Mouse (Mus musculus) lung, postnatal 0 days (tissue): ENCODE results near the gene Dmbx1. TPM values are rescaled to one million over a fixed set of nuclear protein-coding genes. Genes with fewer than 3 reads are reported as not detected.
A peak's percentile ranks its signal among the peaks of the same experiment; 100 is the strongest.

ENCODE experiments used
- ATAC-seq: fragments of 200-750 bp; cut with Nextera tagmentation; 2 replicates; pipeline ENCODE4 v1.8.0; 2017; ENCODE audit warnings: moderate library complexity
- DNase-seq: peaks from one replicate; pipeline ENCODE4 v3.0.0-alpha.2; 2016; ENCODE audit warnings: low spot score
- H3K27ac ChIP-seq: fragments of 300-500 bp; sonication (generic); 2 replicates; pipeline ENCODE4 v1.5.1; 2014; ENCODE audit warnings: antibody characterized with exemption, mild to moderate bottlenecking, low read length, mixed read lengths
- H3K27me3 ChIP-seq: fragments of 300-500 bp; sonication (generic); replicated peaks from 2 replicates; pipeline ENCODE4 v1.6.1; 2014; ENCODE audit warnings: low read length, mixed read lengths; ENCODE audit not compliant: insufficient read depth
- H3K36me3 ChIP-seq: fragments of 300-500 bp; sonication (generic); 2 replicates; pipeline ENCODE4 v1.6.1; 2014; ENCODE audit warnings: low read length, mixed read lengths; ENCODE audit not compliant: insufficient read depth
- H3K4me1 ChIP-seq: fragments of 300-500 bp; sonication (generic); 2 replicates; pipeline ENCODE4 v1.6.1; 2014; ENCODE audit warnings: antibody characterized with exemption, low read depth, low read length, mixed read lengths; ENCODE audit not compliant: insufficient read depth
- H3K4me2 ChIP-seq: fragments of 300-500 bp; sonication (generic); replicated peaks from 2 replicates; pipeline ENCODE4 v1.6.1; 2014; ENCODE audit warnings: low read depth, mild to moderate bottlenecking, low read length, moderate library complexity, mixed read lengths
- H3K4me3 ChIP-seq: fragments of 300-500 bp; sonication (generic); 2 replicates; pipeline ENCODE4 v1.5.1; 2014; ENCODE audit warnings: low read depth, low read length
- H3K9ac ChIP-seq: fragments of 300-500 bp; sonication (generic); replicated peaks from 2 replicates; pipeline ENCODE4 v1.6.1; 2014; ENCODE audit warnings: low read depth, mild to moderate bottlenecking
- H3K9me3 ChIP-seq: fragments of 300-500 bp; sonication (generic); 2 replicates; pipeline ENCODE4 v1.6.1; 2016; ENCODE audit warnings: low read length, mixed read lengths
- CTCF ChIP-seq: IDR thresholded peaks from 2 replicates; pipeline ENCODE4 v1.5.1; 2016; ENCODE audit warnings: antibody characterized with exemption, mild to moderate bottlenecking
- EP300 ChIP-seq: IDR thresholded peaks from 2 replicates; pipeline ENCODE4 v1.6.1; 2016; ENCODE audit warnings: antibody characterized with exemption, mild to moderate bottlenecking, control low read depth
- WGBS: fragments of 180-500 bp; shearing (Covaris S2); extraction: QIAGEN DNeasy Blood & Tissue Kit; methylation state at CpG from one replicate; pipeline ENCODE4 v1.1.7; 2014; 5-methylcytosine and 5-hydroxymethylcytosine counted together
- polyA plus RNA-seq: library from polyadenylated mRNA; unstranded; fragments of >200 nt; fragmentation: Nextera tagmentation; extraction: Ambion mirVana; gene quantifications from 2 replicates; pipeline ENCODE4 v1.2.1, GENCODE M21; 2015

Dmbx1 gene
- polyA plus RNA-seq, 1 experiment from 2014 or later: not detected

GRCm38 (mm10) chr4:115952758-115953157 is 13.0 kb upstream of the Dmbx1 start:
- WGBS: 13% methylated on average over 6 of the region's 6 CpGs
- Histone ChIP-seq H3K36me3 (no peaks in the 10 kb centered on the region), H3K27me3 (peaks cover 25% of the 10 kb centered on the region; the same call in 1 of the 2 replicates), H3K4me3 (no peak overlapping the region), H3K4me2 (no peak overlapping the region), H3K9me3 (no peaks in the 10 kb centered on the region), H3K9ac (no peak overlapping the region), H3K4me1 (no peaks in the 10 kb centered on the region), H3K27ac (no peak overlapping the region)
- no peak for ATAC-seq
- peak; percentile 78 for TF ChIP-seq CTCF
- no peak for TF ChIP-seq EP300
- peak; percentile 50 for DNase-seq

- H3K27me3 ChIP-seq: peaks cover 77% of the 10 kb centered on the region
- H3K4me1 ChIP-seq: no peaks in the 10 kb centered on the region; the same call in 1 of the 2 replicates
- no peak overlapping the region for H3K4me2 ChIP-seq
- TF ChIP-seq CTCF (no peak), EP300 (no peak)
- DNase-seq (no peak), ATAC-seq (no peak)
- no peaks in the 10 kb centered on the region for H3K9me3 ChIP-seq
- H3K27ac ChIP-seq: no peak overlapping the region
- H3K4me3 ChIP-seq: no peak overlapping the region
- under 1% methylated on average over 39 of the region's 41 CpGs for WGBS
- no peak overlapping the region for H3K9ac ChIP-seq
- H3K36me3 ChIP-seq: no peaks in the 10 kb centered on the region
Measured at GRCm38 (mm10) chr4:115943669-115944314, 4.1 kb upstream of the Dmbx1 start.

- Histone ChIP-seq H3K4me1 (no peaks in the 10 kb centered on the region; the same call in 1 of the 2 replicates), H3K9ac (no peak overlapping the region), H3K27me3 (peaks cover 97% of the 10 kb centered on the region), H3K4me2 (no peak overlapping the region), H3K36me3 (no peaks in the 10 kb centered on the region), H3K27ac (no peak overlapping the region), H3K4me3 (no peak overlapping the region), H3K9me3 (no peaks in the 10 kb centered on the region)
- TF ChIP-seq CTCF: no peak
- TF ChIP-seq EP300: no peak
- ATAC-seq: no peak
- 6% methylated on average over 9 of the region's 9 CpGs for WGBS
- no peak for DNase-seq
Measured at GRCm38 (mm10) chr4:115941242-115941820, 1.6 kb upstream of the Dmbx1 start.

GRCm38 (mm10) chr4:115940681-115941080 is 955 bp upstream of the Dmbx1 start:
- Histone ChIP-seq H3K4me2 (no peak overlapping the region), H3K9ac (no peak overlapping the region), H3K9me3 (no peaks in the 10 kb centered on the region), H3K4me1 (no peaks in the 10 kb centered on the region; the same call in 1 of the 2 replicates), H3K4me3 (no peak overlapping the region), H3K27ac (no peak overlapping the region), H3K36me3 (no peaks in the 10 kb centered on the region), H3K27me3 (peaks cover 95% of the 10 kb centered on the region)
- WGBS: 10% methylated on average over 3 of the region's 3 CpGs
- TF ChIP-seq EP300 (no peak), CTCF (no peak)
- no peak for DNase-seq
- ATAC-seq: no peak

GRCm38 (mm10) chr4:115938276-115939160 is 1.2 kb downstream of the Dmbx1 start:
- WGBS: 4% methylated on average over 37 of the region's 37 CpGs
- Histone ChIP-seq H3K4me3 (no peak overlapping the region), H3K27me3 (peaks cover 88% of the 10 kb centered on the region), H3K27ac (no peak overlapping the region), H3K9me3 (no peaks in the 10 kb centered on the region), H3K9ac (no peak overlapping the region), H3K4me1 (no peaks in the 10 kb centered on the region; the same call in 1 of the 2 replicates), H3K36me3 (no peaks in the 10 kb centered on the region), H3K4me2 (no peak overlapping the region)
- DNase-seq (no peak), ATAC-seq (no peak)
- no peak for TF ChIP-seq EP300
- TF ChIP-seq CTCF: no peak
